Mouse (Mus musculus): Measurements from ENCODE around the gene Sorcs1.

Gene Sorcs1

GRCm38 (mm10) chr19:50603882-50604281 lies 74.6 kb downstream of the Sorcs1 start:
- no peak for TF ChIP-seq GATA4 (IDR thresholded peaks at IDR 0.05; ENCODE audit: insufficient replicate concordance, low read length)

DNA sequence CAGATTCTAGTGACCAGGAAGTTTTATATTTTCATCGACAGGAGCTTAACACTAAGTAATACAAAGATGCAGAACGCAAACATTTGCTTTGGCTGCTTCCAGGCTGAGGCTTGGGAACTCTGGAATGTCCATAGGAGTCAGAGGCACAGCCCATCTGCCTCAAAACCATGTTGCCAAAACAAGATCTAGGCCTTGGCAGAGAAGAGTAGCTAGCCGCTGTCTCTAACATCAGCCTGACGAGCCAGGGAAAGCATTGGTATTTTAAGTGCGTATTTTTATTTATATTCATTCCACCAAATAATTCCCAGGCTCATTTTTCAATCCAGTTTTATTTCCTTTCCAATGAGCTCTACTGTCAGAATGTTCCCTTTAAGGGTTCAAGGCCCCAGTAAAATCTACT lies 75.1 kb downstream of the Sorcs1 start:
- TF ChIP-seq GATA4 (IDR thresholded peaks at IDR 0.05; ENCODE audit: insufficient replicate concordance, low read length): no peak

DNA sequence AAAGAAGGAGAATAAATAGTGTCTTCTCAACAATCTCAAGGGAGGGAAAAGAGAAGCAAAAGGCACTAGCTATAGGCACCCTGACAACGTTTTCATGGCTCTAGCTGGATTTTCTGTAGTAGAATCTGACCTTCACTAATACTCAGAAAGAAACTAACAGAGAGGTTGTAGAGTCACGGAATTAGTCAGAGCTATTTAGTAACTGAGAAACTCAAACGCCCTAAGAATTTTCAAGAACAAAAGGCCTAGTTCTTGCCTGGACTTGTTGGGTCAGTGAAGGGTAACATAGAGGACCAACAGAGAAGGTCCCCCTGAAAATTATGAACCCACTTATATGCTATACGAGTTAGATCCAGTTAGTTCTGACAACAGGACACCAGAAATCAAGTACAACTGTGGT lies 81.1 kb downstream of the Sorcs1 start:
- no peak for TF ChIP-seq GATA4 (IDR thresholded peaks at IDR 0.05; ENCODE audit: insufficient replicate concordance, low read length)

DNA sequence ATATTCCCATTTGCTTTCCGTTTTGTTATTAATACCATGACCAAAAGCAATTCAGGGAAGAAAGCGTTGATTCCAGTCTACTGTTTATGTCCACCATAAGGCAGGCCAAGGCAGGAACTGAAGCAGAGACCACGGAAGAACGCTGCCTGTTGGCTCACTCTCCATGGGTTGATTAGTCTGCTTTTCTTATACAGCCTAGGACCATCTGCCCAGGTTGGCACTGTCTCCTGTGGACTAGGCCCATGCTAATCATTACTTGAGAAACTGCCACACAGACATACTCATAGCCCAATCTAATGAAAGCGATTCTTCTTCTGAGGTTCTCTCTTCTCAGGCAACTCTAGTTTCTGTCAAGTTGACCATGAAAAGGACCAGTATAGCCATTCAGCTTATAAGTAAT lies 92.3 kb downstream of the Sorcs1 start:
- no peak for TF ChIP-seq GATA4 (IDR thresholded peaks at IDR 0.05; ENCODE audit: insufficient replicate concordance, low read length)

- TF ChIP-seq GATA4 (IDR thresholded peaks at IDR 0.05; ENCODE audit: insufficient replicate concordance, low read length): no peak
Observed at GRCm38 (mm10) chr19:50582952-50583351, 95.5 kb downstream of the Sorcs1 start.

DNA sequence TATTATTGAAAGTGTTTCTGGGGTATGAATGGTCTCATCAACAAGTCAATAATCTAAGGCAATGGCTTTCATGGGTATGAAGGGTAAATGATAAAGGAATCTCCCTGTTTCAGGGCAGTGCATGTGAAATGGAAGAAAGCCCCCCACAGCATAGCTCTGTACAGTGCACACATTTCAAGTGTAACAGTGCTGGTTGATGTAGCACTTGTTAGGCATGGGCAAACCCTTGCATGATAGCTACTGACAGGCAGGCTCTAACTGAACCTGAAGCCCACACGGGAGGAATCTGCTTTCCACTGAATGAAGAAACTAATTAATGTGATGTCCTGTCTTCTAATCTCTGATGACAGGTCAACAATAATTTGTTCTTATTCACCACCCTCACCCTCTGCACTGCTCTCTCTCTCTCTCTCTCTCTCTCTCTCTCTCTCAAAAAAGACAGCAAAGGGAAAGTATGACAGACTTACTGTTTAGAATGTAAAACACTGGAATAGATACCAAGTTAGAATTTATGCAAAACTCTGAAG lies 108.7 kb downstream of the Sorcs1 start:
- no peak for TF ChIP-seq GATA4 (IDR thresholded peaks at IDR 0.05; ENCODE audit: insufficient replicate concordance, low read length)

DNA sequence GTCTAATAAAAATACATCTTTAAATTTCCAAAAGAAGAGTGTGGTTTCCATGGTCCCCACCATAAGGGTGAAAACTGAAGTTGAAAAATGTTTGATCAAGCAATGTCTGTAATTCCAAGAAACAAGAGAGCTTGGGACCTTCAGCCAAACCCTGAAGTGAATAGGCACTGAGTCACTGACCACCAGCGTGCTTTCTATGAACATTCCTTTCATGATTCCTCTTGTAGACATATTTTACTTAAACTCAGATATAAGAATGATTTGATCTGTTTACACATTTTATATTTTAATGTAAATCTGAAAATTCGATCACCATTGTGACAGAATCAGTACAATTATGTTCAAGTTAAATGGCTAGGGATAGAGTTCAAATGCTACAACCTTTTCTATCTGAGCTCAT lies 112.1 kb downstream of the Sorcs1 start:
- TF ChIP-seq GATA4 (IDR thresholded peaks at IDR 0.05; ENCODE audit: insufficient replicate concordance, low read length): no peak

- no peak for TF ChIP-seq GATA4 (IDR thresholded peaks at IDR 0.05; ENCODE audit: insufficient replicate concordance, low read length)
Observed at GRCm38 (mm10) chr19:50558771-50559170, 119.7 kb downstream of the Sorcs1 start.

GRCm38 (mm10) chr19:50534031-50534430 lies 144.4 kb downstream of the Sorcs1 start:
- TF ChIP-seq GATA4 (IDR thresholded peaks at IDR 0.05; ENCODE audit: insufficient replicate concordance, low read length): no peak

DNA sequence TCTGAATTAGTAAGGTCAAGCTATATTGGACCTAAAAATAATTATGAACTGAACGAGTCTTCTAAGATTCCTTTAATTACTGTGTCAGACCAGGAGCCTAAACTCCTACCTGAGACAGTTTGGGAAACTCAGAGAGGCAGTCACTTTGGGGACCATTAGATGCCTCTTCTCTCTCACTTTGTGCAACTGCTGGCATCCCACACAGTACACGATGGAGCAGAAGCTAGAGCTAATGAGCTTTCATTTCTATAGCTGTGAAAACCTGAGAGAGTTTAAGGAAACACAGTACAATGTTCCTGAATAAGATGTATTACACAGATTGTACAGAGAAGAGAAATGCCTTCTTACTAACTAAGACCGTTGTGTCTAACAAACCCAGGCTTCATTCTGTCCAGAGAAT lies 150.6 kb downstream of the Sorcs1 start:
- no peak for TF ChIP-seq GATA4 (IDR thresholded peaks at IDR 0.05; ENCODE audit: insufficient replicate concordance, low read length)

DNA sequence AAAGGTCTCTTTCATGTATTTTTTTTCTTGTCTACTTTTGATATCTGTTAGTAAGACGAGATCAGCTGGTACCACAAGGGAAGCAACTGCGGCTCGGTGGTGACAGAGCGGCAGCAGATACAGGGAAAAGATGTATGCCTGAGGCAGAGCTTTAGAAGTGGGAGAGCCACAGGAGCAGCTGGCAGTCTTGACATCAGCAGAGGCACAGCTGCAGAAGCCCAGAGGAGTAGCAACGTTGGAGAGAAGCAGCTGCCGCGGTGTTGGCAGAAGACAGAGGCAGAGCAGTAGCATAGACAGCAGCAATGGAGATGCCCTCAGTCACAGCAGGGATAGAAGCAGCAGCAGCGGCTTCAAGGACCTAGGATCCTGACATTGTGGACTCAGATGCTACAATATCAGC lies 152.4 kb downstream of the Sorcs1 start:
- TF ChIP-seq GATA4 (IDR thresholded peaks at IDR 0.05; ENCODE audit: insufficient replicate concordance, low read length): no peak

DNA sequence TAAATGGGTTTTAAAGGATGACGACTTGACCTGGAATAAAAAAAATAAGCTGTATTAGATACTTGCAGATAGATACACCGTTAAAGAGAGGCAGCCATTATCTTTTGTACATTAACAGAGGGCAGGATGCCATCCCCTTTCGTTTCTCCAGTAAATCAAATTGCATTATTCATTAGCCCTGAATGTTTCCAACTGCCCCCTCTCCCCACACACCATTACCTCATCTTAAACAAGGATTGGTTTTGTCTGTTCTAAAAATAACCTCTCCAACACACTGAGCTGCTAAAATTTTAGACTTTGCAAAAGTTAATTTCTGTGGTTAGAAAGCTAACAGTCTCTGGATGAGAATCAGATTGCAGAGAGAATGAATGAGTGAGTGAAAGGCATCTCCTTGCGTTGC lies 156.5 kb downstream of the Sorcs1 start:
- TF ChIP-seq GATA4 (IDR thresholded peaks at IDR 0.05; ENCODE audit: insufficient replicate concordance, low read length): no peak

DNA sequence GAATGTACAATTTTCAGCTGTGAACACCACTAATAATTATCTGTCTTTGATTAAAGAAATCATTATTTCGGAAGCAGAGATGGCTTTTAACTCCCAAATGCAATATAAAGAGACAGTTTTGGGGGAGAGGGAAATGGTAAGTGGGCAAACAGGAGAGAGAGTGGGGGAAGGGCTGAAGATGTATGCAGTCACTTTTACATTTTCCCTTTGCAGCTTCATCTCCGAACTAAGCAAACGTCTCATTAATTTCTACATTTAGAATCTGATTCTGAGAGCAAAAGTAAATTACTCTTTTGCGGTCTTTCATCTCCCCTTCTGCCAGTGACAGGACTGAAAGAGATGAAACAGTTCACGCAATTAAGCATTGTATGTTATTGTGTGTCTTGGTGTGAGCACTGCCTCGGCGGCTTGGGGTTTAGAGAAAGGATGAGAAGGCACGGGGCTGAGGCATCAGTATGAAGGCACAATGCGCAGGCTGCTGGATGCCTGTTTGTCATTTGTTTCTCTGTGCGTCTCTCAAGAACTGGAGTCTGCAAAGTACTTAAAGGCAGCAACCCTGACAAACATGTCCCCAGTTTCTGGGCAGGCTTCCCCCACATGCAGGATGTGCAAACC lies 163.3 kb downstream of the Sorcs1 start:
- no peak for TF ChIP-seq GATA4 (IDR thresholded peaks at IDR 0.05; ENCODE audit: insufficient replicate concordance, low read length)

GRCm38 (mm10) chr19:50514309-50514830 lies 164.1 kb downstream of the Sorcs1 start:
- TF ChIP-seq GATA4 (IDR thresholded peaks at IDR 0.05; ENCODE audit: insufficient replicate concordance, low read length): no peak

DNA sequence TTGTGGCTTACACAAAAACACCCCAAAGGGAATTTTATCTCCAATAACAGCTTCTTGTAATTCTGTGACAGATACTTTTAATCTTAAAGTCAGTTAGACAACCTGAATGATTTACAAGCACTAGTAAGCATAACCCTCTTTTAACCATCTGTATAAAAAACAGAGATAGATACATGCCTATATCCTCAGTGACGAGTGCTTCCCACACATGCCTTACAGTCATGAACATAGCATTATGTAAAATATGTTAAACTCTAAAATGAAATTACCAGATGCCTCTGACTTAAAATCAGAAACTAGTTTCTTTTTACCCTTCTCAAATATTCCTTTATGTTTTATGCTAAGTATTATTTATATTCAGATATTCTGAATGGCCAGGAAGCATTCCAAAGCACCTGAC lies 175.6 kb downstream of the Sorcs1 start:
- no peak for TF ChIP-seq GATA4 (IDR thresholded peaks at IDR 0.05; ENCODE audit: insufficient replicate concordance, low read length)

- no peak for TF ChIP-seq GATA4 (IDR thresholded peaks at IDR 0.05; ENCODE audit: insufficient replicate concordance, low read length)
Observed at GRCm38 (mm10) chr19:50491121-50491520, 187.3 kb downstream of the Sorcs1 start.

- no peak for TF ChIP-seq GATA4 (IDR thresholded peaks at IDR 0.05; ENCODE audit: insufficient replicate concordance, low read length)
Observed at GRCm38 (mm10) chr19:50490721-50491120, 187.7 kb downstream of the Sorcs1 start.
